Mouse (Mus musculus) lung, adult 2 months (tissue): ENCODE results near the gene Bend4. TPM values are rescaled to one million over a fixed set of nuclear protein-coding genes. Genes with fewer than 3 reads are reported as not detected.

ENCODE experiments used
- DNase-seq: peaks from one replicate; pipeline ENCODE4 v3.0.0; 2022
- H3K4me1 ChIP-seq: fragments of 200-500 bp; 2 replicates; pipeline ENCODE4 v1.6.1; 2011; ENCODE audit warnings: low read length; ENCODE audit not compliant: control insufficient read depth, insufficient read depth
- H3K4me3 ChIP-seq: fragments of 200-500 bp; replicated peaks from 2 replicates; pipeline ENCODE3; 2011; ENCODE audit warnings: low read depth, mild to moderate bottlenecking, control low read depth, low read length; ENCODE audit errors: extremely low read depth
- CTCF ChIP-seq: fragments of 200-500 bp; IDR thresholded peaks from 2 replicates; pipeline ENCODE4 v1.5.1; 2011; ENCODE audit warnings: mild to moderate bottlenecking, low read length, control low read depth; ENCODE audit not compliant: insufficient read depth
- POLR2A ChIP-seq: fragments of 200-500 bp; IDR thresholded peaks from 2 replicates; pipeline ENCODE4 v1.6.1; 2011; ENCODE audit warnings: low read depth, mild to moderate bottlenecking, control low read depth, low read length, borderline replicate concordance; ENCODE audit errors: extremely low read depth
- WGBS: fragments of 180-500 bp; shearing (Covaris S2); methylation state at CpG from one replicate; pipeline ENCODE4 v1.1.7; 2018; 5-methylcytosine and 5-hydroxymethylcytosine counted together
- polyA plus RNA-seq: library from polyadenylated mRNA; depleted of rRNA; stranded (reverse); fragments of >200 nt; gene quantifications from 2 replicates; pipeline ENCODE4 v1.2.3, GENCODE M21; 2012

Bend4 gene
- polyA plus RNA-seq, 1 experiment: 0.97 TPM

GRCm38 (mm10) chr5:67411475-67411874, 16.6 kb downstream of the Bend4 start:
- WGBS: 76% methylated on average over 7 of the region's 7 CpGs
- Histone ChIP-seq H3K4me3 (no peak overlapping the region), H3K4me1 (no peaks in the 10 kb centered on the region)
- DNase-seq: no peak
- no peak for TF ChIP-seq POLR2A
- no peak for TF ChIP-seq CTCF

GRCm38 (mm10) chr5:67410426-67410825, 17.7 kb downstream of the Bend4 start:
- TF ChIP-seq POLR2A: no peak
- TF ChIP-seq CTCF: no peak
- no peaks in the 10 kb centered on the region for H3K4me1 ChIP-seq
- no peak overlapping the region for H3K4me3 ChIP-seq
- WGBS: 33% methylated on average over 4 of the region's 4 CpGs
- peak; percentile 12 for DNase-seq

- no peak for TF ChIP-seq CTCF
- no peak for TF ChIP-seq POLR2A
- Histone ChIP-seq H3K4me1 (no peaks in the 10 kb centered on the region), H3K4me3 (no peak overlapping the region)
- no peak for DNase-seq
- 73% methylated on average over 6 of the region's 6 CpGs for WGBS
These were observed 19.7 kb downstream of the Bend4 start for GRCm38 (mm10) chr5:67408391-67408790.

GRCm38 (mm10) chr5:67404919-67405318, 23.2 kb downstream of the Bend4 start:
- H3K4me1 ChIP-seq: no peaks in the 10 kb centered on the region
- WGBS: 72% methylated on average over 9 of the region's 9 CpGs

GRCm38 (mm10) chr5:67404380-67404779, 23.7 kb downstream of the Bend4 start:
- Histone ChIP-seq H3K4me3 (no peak overlapping the region), H3K4me1 (no peaks in the 10 kb centered on the region)
- TF ChIP-seq CTCF: no peak
- TF ChIP-seq POLR2A: no peak
- 36% methylated on average over 7 of the region's 7 CpGs for WGBS
- no peak for DNase-seq

More at GRCm38 (mm10) chr5:67404919-67405318, 23.2 kb downstream of the Bend4 start:
- DNase-seq: no peak
- H3K4me3 ChIP-seq: no peak overlapping the region
- no peak for TF ChIP-seq CTCF
- no peak for TF ChIP-seq POLR2A

- DNase-seq: no peak
- WGBS: 69% methylated on average over 9 of the region's 9 CpGs
- TF ChIP-seq POLR2A (no peak), CTCF (no peak)
- no peak overlapping the region for H3K4me3 ChIP-seq
- no peaks in the 10 kb centered on the region for H3K4me1 ChIP-seq
These were observed 26.5 kb downstream of the Bend4 start for GRCm38 (mm10) chr5:67401612-67402011.

- 81% methylated on average over 12 of the region's 12 CpGs for WGBS
- TF ChIP-seq CTCF (no peak), POLR2A (no peak)
- no peak for DNase-seq
- H3K4me1 ChIP-seq: no peaks in the 10 kb centered on the region
- no peak overlapping the region for H3K4me3 ChIP-seq
These were observed 27.3 kb downstream of the Bend4 start for GRCm38 (mm10) chr5:67400608-67401480.

- no peak for DNase-seq
- WGBS: 85% methylated on average over 28 of the region's 28 CpGs
These were observed 28.1 kb downstream of the Bend4 start for GRCm38 (mm10) chr5:67399876-67400607.

GRCm38 (mm10) chr5:67397186-67397585, 30.9 kb downstream of the Bend4 start:
- WGBS: 93% methylated on average over 14 of the region's 14 CpGs
- H3K4me3 ChIP-seq: no peak overlapping the region
- no peaks in the 10 kb centered on the region for H3K4me1 ChIP-seq
- TF ChIP-seq CTCF (no peak), POLR2A (no peak)
- no peak for DNase-seq

More at GRCm38 (mm10) chr5:67399876-67400607, 28.1 kb downstream of the Bend4 start:
- Histone ChIP-seq H3K4me3 (no peak overlapping the region), H3K4me1 (no peaks in the 10 kb centered on the region)
- no peak for TF ChIP-seq CTCF
- TF ChIP-seq POLR2A: no peak
